Mouse (Mus musculus) T-helper 17 cell (primary cell): ENCODE results near the gene Cdpf1.

ENCODE experiments used
- in situ Hi-C, 2 experiments: fragments of 300-600 bp; cut with MboI, MseI; formaldehyde crosslinking; loops; 1 replicate in 1 of 2; 2 replicates in 1 of 2; pipeline ENCODE4 v1.15.1; 2025; ENCODE audit warnings: high pct_unique_total_duplicates in 2 of 2

Cdpf1 gene

GRCm38 (mm10) chr15:85768991-85769390, 42.5 kb downstream of the Cdpf1 start:
- in situ Hi-C loops = no loop called here

DNA sequence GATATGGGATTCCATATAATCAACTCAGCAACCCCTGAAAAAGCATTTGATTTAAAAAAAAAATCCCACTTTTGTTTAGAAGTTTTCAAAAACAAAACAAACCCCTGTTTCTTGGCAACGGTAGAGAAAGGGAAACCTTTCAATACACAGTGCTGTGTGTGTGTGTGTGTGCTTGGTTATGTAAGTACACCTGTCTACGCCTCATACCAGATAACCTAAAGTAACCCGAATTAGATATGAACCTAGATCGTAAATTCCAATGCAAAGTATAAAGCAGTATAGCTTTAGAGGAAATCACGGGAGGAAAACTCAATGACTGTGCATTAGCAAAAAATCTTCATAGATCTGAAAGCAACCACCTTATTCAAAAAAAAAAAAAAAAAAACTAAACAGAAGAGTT, 44.8 kb downstream of the Cdpf1 start:
- in situ Hi-C loops = no loop called here

DNA sequence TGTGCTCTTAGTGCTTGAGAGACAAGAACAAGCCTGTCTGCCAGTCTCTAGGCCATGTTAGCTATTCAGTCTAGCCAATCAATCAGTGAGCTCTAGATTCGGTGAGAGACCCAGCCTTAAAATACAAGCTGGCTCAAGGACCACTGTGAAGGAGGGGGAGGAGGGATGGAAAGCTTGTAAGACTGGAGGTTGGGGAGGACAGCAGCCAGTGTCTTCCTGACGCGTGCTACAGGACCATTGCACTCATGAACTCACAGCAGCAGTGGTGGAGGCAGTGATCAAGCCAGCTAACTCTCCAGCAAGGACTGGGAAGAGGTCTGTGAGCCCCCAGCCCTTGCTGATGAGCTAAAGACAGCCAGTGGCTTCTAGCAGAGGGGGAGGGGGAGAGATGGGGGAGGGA, 46.5 kb downstream of the Cdpf1 start:
- in situ Hi-C loops = no loop called here

DNA sequence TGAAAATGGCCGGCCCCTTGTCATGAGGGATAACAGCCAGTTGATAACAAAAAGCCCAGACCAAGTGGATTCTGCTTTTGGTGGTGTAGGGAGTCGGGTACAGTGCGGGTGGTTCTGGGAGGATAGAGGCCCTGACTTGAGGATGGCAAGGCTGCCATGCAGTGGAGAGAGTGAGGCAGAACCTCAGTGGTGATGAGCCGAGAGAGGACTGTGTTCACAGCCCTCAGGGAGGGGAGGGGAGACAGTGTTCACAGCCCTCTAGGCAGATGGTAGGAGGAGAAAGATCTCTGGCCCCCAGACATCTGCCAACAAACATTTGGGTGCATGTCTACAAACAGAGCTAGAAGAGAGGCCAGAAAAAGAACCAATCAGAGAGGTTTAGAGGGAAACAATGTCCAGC, 48.7 kb downstream of the Cdpf1 start:
- in situ Hi-C loops = no loop called here

DNA sequence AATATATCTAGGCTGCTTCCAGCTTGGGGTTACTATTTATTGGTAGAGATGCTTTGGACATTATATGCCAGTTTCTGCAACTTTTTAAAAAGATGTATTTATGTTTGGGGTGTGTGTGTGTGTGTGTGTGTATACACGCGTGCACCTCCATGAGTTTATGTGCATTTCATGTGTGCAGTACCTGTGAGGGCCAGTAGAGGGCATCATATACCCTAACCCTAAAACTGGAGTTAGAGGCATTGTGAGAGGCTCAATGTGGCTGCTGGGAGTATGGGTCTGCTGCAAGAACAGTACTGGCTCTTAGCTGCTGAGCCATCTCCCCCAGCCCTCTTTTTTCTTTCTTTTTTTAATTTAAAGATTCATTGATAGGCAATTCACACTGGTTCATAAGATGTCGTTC, 53.7 kb downstream of the Cdpf1 start:
- in situ Hi-C loops = no loop called here
